Mouse (Mus musculus) thymus, postnatal 14 days (tissue): Measurements from ENCODE around the gene Tmem59l.

Source experiments
- DNase-seq: peaks from one replicate; pipeline ENCODE4 v3.0.0; 2021

Tmem59l gene

GRCm38 (mm10) chr8:70458462-70458861 lies 28.7 kb downstream of the Tmem59l start:
- DNase-seq: no peak

DNA sequence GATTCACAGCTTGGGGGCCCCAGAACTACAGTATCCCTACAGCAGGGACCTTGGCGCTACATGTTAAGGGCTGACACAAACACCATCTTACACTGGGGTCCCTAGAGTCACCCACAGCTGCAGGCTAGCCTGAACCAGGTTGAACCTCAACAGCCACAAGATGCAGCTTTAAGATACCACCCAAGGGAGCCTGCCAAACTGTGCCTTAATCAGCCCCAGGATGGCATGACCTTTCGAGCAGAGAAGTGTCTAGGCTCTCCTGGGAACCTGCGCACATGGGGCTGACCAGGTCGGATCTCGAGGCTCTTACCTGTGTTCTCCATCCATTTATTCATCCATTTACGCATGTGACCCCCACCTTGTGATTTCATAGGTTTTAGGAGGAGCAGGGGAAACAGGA lies 29.3 kb downstream of the Tmem59l start:
- no peak for DNase-seq

DNA sequence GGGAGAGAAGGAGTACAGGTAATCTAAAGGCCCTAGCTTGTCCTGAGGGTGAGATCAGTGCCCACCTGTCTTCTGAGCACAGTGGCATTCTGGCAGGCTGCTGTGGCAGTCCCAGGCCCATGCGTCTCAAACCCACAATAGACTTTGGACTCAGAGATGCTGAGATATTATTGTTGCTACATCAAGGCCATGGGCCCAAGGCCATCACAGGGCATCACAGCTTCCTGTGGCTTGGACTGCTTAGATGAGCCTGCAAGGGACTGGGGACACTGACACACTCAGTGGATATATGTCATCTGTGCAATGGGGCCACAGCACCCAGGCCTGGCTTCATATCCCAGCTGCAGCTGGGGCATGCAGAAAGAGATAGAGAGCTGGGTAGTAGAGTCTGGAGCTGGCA lies 30.2 kb downstream of the Tmem59l start:
- no peak for DNase-seq

- DNase-seq: no peak
Measured at GRCm38 (mm10) chr8:70453852-70454251, 33.3 kb downstream of the Tmem59l start.

- DNase-seq: no peak
Measured at GRCm38 (mm10) chr8:70452196-70452966, 34.8 kb downstream of the Tmem59l start.

GRCm38 (mm10) chr8:70447639-70448420 lies 39.3 kb downstream of the Tmem59l start:
- no peak for DNase-seq

DNA sequence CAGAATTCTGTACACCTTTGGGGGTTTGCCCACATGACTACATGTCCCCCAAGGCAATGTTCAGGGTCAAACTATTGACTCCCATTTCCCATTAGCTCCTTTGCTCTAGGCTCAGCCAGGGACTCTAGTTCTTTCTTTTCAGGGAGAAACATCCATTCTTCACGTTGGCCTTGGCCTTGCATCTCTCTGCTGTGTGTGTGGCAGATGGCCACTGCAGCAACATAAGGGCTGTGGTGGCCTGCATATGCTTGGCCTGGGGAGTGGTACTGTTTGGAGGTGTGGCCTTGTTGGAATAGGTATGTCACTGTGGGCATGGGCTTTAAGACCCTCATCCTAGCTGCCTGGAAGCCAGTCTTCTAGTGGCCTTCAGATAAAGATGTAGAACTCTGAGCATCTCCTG lies 41.2 kb downstream of the Tmem59l start:
- no peak for DNase-seq

GRCm38 (mm10) chr8:70443326-70443725 lies 43.8 kb downstream of the Tmem59l start:
- no peak for DNase-seq

DNA sequence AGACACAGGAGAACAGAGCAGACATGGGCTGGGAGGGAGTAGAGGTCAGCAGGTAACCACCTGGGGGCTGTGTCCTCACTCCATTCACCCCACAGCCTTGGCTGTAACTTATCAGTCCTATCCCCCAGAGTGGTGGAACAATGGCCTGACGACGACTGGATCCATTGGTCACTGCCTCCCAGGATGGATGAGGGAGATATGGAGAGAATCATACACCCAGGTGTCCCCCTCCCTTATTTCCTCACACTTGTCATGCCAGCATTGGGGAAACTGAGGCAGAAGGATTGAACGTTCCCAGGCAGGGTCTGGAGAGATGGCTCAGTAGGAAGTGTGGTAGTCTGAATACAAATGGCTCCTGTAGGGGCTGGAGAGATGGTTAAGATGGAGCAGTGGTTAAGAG lies 45.6 kb downstream of the Tmem59l start:
- DNase-seq: no peak

- DNase-seq: no peak
Measured at GRCm38 (mm10) chr8:70440246-70440645, 46.9 kb downstream of the Tmem59l start.

GRCm38 (mm10) chr8:70439848-70440179 lies 47.3 kb downstream of the Tmem59l start:
- DNase-seq: no peak

- peak; percentile 98 for DNase-seq
Measured at GRCm38 (mm10) chr8:70439055-70439847, 47.9 kb downstream of the Tmem59l start, which contains the start of gene Crtc1. Gene Crtc1 (minus strand): TSS chr8:70439579.

GRCm38 (mm10) chr8:70438423-70438822 lies 48.7 kb downstream of the Tmem59l start:
- DNase-seq: no peak

DNA sequence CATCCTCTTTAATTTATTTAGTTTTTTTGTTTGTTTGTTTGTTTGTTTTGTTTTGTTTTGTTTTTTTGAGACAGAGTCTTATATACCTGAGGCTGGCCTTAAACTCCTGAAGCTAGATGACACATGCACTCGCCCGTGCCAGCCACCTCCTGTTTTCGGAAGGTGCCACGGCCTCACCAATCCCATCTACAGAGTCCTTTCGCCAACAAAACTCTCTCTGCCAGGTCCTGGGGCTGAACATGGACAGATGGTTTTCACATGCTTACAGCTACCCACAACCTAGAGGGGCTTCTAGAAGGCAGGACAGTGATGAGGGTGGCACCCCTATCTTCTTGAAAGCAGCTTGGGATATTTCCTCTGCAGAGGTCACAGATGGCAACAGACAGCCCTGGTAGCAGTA lies 52.0 kb downstream of the Tmem59l start:
- DNase-seq: no peak
